Mouse (Mus musculus): ENCODE measurements around the gene Vps37b. TPM values are rescaled to one million over a fixed set of nuclear protein-coding genes. Genes with fewer than 3 reads are reported as not detected.

Gene Vps37b
- total RNA-seq, 2 experiments from 2014 or later = 41.2 to 47.2 TPM

DNA sequence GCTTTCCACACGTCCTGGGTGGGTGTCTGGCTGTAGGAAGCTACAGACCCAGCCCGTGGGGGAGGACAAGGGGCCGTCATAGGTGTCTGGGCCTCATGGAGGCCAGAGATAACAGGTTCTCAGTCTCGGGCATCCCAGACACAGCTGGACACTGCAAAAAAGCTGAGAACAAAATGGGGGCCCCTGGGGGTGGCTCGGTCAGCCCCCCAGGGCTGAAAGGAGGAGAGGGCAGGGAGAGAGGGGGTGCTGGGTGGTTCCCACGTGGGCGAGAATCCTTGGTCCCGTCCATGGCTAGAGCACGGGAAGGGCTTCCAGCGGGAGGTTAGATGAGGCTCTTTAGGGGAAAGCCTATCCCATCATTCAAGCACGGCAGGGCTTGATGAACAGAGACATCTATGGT is 49.2 kb downstream of the Vps37b start:
- DNase-seq (ENCODE audit: extremely low spot score in 1 of 2, low spot score in 1 of 2) = no peak

DNA sequence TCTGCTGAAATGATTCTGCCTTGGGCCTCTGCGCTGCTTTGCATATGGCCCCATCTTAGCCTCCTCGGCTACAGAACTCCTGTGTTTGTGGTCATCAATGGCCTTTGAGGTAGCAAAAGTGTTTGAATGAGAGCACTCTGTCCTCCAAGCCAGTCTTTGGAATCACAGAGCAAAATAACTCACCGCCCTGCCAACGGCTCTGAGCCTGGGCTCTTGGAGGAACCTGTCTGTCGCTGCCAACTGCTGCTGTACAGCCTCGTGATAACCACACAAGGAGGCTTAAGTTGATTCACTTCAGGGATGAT is 50.9 kb downstream of the Vps37b start:
- no peak for DNase-seq (ENCODE audit: extremely low spot score in 1 of 2, low spot score in 1 of 2)

DNA sequence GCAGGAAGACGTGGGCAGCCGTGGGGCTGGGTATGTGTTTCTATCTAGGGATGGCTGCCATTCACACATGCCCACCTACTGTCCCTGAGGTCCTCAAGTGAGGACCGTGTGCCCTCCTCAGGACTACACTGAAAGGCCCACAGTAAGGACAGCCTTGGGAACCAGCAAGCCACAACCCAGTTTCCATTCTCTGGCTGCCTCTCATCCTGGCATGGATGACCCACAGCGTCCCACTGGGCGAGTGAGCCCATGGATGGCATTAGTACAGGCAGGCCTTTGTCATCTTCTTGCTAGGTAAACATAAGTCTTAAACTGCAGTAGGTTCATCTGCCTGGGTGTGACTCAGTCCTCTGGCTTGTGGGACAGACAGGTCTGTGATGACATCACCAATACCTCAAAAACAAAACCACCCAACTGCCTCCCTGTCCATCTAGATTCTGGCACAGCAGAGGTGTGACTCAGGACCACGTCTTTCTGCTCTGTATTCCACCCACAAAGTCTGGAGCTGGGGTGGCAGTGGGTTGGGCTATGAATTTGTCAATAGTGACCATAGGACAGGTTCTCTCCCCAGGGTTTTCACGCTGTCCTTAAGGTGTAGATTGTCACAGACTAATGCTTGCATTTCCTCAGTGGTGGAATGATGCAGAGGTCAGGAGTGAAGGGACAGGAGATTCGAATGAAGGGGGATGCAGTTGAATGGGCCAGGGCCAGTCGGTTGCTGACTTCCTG is 51.4 kb downstream of the Vps37b start:
- no peak for DNase-seq (ENCODE audit: extremely low spot score in 1 of 2, low spot score in 1 of 2)

DNA sequence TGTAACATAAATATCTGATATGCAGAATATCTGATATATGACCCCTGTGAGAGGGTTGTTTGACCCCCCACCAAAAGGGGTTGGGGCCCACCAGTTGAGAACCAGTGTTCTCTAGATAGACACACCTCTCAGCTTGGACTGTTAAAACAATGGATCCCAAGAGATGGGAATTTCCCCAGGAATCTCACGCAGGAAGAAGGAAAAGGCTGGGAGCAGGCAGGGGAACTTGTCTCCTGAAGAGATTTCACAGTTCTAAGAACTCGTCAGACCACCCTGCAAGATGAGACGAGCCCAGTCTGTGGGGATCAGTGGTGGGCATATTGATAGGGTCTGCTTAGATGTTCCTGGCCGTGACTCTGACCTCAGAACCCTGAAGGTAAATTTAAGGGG is 52.1 kb downstream of the Vps37b start:
- DNase-seq (ENCODE audit: extremely low spot score in 1 of 2, low spot score in 1 of 2) = no peak

DNA sequence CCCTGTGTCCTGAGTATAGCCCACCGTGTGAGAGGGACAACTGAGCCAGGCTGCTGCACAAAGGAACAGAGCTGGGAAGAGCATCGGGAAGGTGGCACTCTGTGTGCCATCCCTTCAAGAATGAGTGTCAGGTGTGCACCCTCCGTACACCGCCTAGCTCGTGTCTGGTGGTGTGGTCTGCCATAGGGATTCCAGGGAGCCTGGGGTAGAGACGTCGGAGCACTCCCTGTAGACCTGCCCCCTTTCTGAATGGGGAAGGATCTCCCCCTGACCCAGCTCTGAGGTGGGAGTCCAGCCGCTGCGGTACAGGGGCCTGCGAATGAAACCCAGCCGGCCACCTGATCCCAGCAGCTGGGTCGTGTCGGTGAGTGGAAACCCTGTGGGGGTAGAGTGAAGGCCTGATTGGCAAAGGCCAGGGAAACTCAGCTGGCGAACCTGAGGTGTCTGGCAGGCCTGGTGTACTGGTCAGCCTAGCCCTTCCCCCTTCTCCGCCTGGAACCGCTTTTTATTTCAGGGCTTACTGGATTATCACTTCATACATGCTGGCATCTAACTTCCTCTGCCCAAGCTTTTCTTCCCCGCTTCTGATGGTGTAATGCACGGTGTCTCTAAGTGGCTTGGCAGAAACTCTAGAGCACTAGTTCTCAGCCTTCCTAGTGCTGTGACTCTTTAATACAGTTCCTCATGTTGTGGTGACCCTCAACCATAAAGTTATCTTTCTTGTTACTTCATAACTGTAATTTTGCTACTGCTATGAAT is 52.7 kb downstream of the Vps37b start:
- no peak for DNase-seq (ENCODE audit: extremely low spot score in 1 of 2, low spot score in 1 of 2)

DNA sequence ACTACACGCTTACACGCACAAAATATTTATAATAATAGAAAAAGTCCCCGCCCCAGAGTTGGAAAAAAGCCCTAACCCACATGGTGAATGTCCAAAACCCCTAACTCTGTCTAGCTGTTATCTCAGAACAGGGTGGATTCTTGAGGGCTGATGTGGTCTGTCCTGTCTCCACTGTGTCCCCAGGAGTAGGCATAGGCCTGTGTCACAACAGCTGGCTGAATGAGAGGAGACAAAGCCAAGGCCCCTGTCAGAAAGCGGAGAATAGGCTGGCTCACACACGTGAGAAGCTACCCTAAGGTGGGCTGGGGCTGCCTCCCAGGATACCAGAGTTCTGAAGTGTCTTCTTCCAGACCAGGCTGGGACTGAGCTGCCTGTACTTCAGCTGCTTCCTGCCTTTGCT is 53.9 kb downstream of the Vps37b start:
- DNase-seq (ENCODE audit: extremely low spot score in 1 of 2, low spot score in 1 of 2) = no peak

DNA sequence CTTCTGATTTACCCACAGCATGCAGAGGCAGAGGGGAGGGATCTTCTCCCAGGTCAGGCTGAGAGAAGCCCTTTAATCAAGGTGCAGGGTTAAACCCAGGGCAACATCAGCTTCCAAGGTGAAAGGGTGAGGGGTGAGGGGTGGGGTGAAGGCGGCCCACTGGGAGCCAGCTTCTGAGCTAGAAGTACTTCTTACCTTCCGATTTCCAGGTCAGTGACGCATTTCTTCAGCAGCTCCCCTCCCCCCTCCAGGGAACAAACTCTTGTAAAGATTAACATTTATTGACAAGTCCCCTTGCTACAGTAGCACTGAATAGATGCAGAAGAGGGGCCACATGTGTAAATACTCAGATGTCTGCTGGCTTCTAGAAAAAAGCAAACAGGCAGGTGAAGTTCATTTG is 54.8 kb downstream of the Vps37b start:
- DNase-seq (ENCODE audit: extremely low spot score in 1 of 2, low spot score in 1 of 2) = no peak

DNA sequence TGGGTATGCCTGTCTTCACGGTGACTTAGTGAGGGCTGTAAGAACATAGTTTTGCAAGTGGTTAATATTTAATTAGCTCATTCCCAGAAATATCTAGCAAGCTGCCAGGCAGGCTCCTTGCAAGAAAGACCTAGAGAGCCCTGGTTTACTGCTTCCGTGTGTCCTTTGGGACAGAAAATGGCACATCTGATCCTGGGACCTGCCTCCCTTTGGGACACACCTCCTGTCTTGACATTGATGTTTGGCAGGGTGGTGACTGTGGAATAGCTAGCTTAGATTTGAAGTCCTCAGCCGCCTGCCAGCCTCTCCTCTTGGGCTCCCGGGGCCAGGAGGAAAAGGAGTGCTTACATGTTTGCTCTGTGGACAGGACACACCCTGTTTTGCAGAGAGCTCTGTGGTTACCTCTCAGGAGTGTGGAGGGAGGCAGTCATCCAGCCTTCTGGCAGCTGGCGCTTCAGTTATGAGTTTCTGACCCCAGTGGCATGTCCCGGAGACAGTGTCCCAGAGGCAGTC is 56.3 kb downstream of the Vps37b start:
- no peak for DNase-seq (ENCODE audit: extremely low spot score in 1 of 2, low spot score in 1 of 2)

DNA sequence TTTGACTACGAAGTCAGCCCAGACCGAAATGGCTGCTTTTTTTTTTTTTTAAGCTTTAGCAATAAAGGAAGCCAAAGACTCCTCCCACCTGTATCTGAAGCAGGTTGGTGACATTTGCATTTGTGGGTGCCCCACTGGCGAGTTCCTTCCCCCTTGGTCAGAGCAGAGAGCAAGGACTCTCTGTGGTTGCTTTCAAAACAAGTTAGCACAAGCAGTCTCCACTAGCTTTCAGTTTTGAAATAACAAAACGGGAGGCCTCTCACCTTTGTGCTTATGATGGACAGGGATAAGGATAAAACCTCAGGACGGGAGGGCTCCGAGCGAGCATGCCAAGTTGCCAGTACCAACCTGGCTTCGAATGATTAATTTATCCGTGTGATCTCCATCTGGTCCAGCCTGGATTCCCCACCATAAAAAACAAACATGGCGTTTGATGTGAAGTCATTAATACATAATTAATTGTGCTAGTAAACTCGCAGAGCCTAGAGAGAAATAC is 57.4 kb downstream of the Vps37b start:
- no peak for DNase-seq (ENCODE audit: extremely low spot score in 1 of 2, low spot score in 1 of 2)

DNA sequence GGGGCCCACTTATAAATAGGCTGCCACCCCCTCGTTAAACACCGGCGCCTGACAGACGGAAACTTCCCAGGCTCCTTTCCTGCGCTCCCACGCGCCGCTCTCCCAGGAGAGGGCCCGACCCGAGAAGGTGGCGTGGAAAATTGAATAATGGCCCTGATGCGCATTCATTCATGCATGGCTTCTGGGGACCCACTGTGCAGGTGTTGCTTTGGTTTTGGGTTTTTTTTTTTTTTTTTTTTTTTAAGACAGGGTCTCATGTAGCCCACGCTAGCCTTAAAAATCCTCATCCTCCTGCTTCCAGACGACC is 57.9 kb downstream of the Vps37b start:
- DNase-seq (ENCODE audit: extremely low spot score in 1 of 2, low spot score in 1 of 2) = no peak

DNA sequence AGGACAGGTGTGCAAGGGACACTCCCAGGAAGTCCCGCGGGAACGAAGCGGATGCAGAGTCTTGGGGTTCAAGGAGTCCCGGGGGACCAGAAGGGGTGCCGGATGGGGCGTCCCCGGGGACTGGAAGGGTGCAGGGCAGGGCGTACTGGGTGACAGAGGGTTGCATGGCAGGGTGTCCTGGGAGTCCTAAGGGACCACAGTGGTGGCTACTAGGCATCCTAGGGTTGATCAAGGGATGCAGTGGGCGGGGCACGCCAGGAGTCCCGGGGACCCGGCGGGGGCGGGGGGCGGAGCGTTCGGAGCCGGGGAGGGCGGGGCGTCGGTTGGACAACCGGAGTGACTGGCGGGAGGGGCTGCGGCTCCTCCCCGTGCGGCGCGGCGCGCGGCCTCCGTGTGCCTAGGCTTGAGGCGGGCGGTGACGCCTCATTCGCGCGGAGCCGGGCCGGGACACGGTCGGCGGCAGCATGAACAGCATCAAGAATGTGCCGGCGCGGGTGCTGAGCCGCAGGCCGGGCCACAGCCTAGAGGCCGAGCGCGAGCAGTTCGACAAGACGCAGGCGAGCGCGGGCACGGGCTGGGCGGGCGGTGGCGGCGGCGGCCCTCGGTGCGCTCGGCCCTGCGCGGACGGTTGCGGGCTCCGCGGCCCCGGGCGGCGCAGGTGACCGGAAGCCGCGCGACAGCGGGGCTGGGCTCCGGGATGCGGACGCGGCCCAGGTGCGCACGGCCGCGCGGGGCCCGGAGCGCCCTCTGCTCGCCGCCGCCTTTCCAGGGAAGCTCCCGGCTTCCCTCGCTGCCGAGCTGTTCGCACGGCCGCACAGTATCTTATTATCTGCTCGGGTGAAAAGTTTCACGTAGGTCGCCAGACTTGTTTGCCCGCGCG is 58.5 kb downstream of the Vps37b start, which contains the start of gene Hip1r:
Gene Hip1r, plus strand, starts transcription at position 330 of the 880 bp plus-strand sequence.
- DNase-seq (ENCODE audit: extremely low spot score in 1 of 2, low spot score in 1 of 2) = peak; percentile 51 to 56

DNA sequence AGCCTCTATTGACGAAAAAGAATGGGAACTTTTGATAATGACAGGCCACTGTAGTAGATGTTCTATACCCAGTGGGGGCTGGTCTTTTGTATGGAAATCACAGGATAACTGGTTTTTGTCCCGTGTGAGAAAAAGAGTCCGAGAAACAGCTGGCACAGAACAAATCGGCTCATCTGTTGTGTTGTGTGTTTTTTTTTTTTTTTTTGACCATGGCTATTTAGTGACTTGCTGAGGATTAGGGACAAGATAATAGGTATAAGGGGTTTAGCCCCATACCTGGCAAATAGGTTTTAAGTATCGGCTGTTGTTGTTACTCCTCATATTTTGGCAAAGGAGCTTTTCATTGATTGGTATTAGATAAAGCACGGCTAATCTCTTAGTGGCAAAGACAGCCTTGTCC is 59.6 kb downstream of the Vps37b start:
- no peak for DNase-seq (ENCODE audit: extremely low spot score in 1 of 2, low spot score in 1 of 2)

DNA sequence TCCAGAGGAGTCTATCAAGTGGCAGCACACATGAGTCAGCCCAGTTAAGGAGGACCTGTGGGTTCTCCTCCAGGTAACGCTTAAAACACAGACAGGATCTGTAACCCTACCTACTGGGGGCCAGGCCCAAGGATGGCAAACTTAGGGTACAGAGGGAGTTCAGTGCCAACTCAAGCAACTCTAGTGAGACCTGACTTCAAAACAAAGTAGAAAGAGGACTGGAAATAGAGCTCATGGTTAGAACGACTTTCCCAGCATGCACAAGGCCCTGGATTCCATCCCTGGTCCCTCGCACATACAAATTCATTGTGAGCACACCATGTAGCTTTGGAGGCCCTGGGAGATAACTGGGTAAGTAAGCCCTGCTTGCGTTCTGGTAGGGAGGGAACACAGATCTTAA is 61.5 kb downstream of the Vps37b start:
- no peak for DNase-seq (ENCODE audit: extremely low spot score in 1 of 2, low spot score in 1 of 2)

DNA sequence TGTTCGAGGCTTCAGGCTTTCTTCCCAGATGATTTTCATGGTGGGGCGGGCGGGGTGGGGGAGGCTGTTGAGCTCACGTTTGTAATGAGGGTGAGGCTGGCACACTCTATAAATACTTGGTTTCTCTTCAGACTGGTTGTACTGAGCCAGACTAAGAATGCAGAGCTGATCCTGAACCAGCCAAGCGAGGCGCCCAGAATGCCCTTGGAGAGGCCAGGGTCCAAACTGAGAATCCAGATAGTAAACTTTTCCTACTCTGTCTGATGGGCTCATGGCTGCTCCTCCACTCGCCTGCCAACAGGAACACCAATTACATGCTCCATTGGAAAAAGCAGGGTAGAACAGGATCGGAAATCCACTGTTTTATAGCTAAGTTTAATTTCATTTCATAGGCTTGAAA is 62.9 kb downstream of the Vps37b start:
- DNase-seq (ENCODE audit: extremely low spot score in 1 of 2, low spot score in 1 of 2) = no peak

DNA sequence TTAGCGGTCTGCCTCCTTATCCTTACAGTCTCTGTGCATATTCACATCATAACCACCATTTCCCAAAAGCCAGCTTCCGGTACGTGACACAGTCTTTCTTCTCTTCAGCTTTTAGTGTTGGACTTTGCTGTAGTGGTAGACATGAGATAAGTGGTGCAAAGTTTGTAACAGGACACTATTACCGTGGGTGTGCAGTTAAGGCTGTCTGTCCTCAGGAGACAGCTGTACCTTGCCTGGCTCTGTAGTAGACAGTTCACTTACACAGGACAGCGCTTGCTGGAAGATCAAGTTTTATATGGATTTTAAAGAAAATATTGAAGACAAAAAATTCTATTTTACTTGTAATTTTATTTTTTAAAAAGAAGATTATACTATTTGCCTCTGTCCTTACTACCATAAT is 63.6 kb downstream of the Vps37b start:
- DNase-seq (ENCODE audit: extremely low spot score in 1 of 2, low spot score in 1 of 2) = no peak

DNA sequence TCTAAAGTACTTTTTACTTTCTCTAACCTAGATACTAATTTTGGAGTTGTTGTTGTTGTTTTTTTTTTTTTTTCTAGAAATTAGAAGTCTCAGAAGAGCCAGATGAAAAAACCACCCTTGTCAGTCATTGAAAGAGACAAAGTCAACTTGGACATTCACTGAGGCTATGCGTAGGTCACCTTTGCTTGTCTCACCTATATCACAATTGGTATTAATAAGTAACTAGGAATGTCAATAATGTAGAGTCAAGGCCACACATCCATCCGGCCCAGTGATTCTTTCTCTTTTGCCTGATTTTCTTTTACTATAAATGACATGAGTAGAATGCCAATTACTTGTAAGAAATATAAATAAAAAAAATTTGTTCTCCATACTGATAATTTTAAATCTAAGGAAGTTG is 65.3 kb downstream of the Vps37b start:
- no peak for DNase-seq (ENCODE audit: extremely low spot score in 1 of 2, low spot score in 1 of 2)

DNA sequence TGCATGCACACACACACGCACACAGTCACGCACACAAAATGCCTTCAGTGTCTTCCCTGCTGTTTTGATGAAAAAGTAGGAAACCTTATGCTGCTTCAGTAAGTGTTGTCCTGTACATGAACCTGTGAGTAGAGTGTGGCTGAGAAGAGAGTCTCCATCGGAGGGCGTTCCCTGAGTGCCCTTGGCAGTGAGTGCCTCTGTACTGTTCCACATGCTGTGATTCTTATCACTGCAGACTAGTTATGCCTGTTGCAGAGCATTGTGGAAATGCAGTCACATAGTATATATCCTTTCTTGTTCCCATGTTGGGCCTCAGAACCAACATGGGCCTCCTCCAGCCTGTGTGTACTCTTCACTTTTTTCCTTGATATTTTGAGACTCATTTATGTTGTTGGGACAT is 67.9 kb downstream of the Vps37b start:
- no peak for DNase-seq (ENCODE audit: extremely low spot score in 1 of 2, low spot score in 1 of 2)

DNA sequence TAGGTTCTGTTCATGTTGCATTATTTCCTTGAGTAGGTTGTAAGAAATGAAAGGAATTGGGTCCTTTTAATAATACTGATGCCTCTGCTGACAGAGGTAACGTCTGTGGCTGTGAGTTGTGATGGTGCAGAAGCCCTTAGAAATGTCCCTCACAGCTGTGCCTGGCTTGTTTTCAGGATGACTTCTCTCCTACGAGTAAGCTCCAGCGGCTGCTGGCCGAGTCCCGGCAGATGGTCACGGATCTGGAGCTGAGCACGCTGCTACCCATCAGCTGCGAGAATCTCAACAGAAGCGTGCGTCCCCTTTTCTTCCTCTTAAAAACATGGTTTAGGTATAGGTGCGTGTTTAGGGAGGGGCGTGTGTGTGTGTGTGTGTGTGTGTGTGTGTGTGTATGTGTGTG is 71.0 kb downstream of the Vps37b start:
- DNase-seq (ENCODE audit: extremely low spot score in 1 of 2, low spot score in 1 of 2) = no peak

DNA sequence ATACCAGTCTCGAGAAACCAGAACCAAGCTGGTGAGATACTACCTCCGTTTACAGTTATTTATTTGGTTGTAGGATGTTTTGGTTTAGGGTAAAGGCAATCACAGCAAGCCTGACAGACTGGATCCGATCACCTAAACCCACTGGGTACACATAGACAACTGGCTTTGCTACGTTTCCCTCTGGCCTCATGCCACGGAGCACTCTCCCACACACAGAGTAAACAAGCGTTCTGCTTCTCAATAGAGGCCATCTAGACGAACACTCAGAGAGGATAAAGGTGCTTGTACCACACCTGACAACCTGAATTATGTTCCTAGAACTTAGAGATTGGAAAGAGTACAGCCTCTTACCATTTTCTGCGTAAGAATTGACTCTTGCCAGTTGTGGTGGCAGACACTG is 71.9 kb downstream of the Vps37b start:
- DNase-seq (ENCODE audit: extremely low spot score in 1 of 2, low spot score in 1 of 2) = no peak

DNA sequence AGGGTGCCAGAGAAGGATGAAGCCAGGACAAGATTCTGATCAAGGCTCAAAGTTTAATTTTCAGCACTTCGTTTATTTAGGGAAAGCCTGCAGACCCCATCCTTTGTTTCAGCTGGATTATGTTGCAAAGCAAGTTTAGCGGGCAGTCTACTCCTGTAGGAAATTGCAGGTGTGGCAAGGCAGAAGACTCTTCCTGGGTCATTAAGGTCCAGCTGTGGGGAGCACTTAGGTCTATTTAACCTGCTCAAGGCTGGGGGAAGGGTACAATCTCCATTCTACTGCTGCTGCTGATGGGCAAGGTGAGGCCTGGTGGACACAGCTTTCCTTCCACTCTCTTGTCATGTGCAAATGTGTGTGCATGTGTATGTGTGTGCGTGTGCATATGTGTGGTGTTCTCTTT is 73.1 kb downstream of the Vps37b start:
- DNase-seq (ENCODE audit: extremely low spot score in 1 of 2, low spot score in 1 of 2) = no peak

DNA sequence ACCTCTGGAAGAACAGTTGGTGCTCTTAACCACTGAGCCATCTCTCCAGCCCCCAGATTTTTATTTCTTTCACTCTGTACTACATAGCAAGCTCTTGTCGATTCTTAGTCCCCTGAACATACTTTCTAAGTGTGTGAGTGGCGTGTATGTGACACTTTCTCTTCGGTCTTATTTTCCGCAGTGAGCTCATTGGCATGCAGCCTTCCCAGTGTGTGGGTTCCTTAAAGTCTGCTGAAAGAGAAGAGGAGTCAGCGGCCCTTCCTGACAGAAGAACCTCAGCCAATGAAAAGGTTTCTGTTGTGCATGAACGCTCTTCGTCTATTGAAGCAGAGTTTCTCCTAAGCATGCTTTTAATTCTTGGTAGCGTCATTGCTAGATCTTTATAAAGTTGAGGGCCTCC is 74.9 kb downstream of the Vps37b start:
- DNase-seq (ENCODE audit: extremely low spot score in 1 of 2, low spot score in 1 of 2) = no peak
